Mouse (Mus musculus) left cerebral cortex, adult 18-20 months (tissue): ENCODE data around the gene Olfr12. TPM values are rescaled to one million over a fixed set of nuclear protein-coding genes. Genes with fewer than 3 reads are reported as not detected.

Experiments
- DNase-seq, 2 experiments: peaks; one replicate each; pipeline ENCODE4 v3.0.0; 2021 to 2022; ENCODE audit warnings: low spot score in 2 of 2, mixed read lengths in 1 of 2
- long read RNA-seq, 2 experiments: library from polyadenylated mRNA; stranded (forward); transcript quantifications; one replicate each; pipeline ENCODE4 v2.0.0; 2021
- total RNA-seq, 2 experiments: library from RNA; stranded (reverse); gene quantifications; 2 replicates each; pipeline ENCODE4 v1.2.3; 2021

Olfr12 gene
- not detected for total RNA-seq
- long read RNA-seq, experiment 1 = 0 reads
- long read RNA-seq, experiment 2 = 0 reads

DNA sequence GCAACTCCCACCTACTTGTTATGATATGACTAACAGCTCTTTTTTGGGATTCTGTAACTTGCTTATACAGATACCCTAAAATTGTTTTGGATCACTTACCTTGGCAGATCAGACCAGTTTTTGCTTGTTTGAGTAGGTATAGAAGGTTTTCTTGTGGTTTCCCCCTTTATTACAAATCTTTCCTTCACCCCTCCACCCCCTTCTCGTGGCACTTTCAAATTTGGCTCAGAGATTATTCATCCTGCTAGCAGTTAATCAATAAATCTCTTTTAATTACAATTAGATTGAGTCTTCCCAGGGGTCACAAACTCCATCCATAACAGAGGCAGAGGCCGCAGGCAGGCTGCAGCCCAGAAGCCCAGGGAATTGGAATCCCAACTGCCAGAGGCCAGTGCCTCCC, at the start of gene Olfr12:
TSS of gene Olfr12 (plus strand) at position 301 of the 400 bp plus-strand sequence.
- no peak for DNase-seq

DNA sequence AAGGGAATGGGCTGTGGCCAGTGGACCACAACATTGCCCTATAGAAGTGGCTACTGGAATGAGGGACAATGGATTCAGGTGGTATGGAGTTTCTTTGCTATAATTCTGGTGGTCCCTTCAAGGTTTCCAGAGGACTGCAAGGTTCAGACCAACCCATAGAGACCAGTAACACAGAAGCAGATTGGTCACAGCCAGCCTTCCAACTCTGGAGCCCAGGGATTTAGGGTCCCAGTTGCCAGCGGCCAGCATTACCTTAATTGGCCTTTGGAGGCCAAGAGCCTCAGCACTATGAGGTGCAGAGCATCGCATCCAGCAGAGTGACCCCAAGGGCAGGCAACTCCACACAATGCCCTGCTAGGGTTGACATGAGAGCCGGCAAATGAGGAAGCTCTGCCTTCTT, 46.6 kb upstream of the Olfr12 start, which contains the start of gene Olfr1413:
TSS of gene Olfr1413 (plus strand) at position 301 of the 400 bp plus-strand sequence.
- DNase-seq = no peak

DNA sequence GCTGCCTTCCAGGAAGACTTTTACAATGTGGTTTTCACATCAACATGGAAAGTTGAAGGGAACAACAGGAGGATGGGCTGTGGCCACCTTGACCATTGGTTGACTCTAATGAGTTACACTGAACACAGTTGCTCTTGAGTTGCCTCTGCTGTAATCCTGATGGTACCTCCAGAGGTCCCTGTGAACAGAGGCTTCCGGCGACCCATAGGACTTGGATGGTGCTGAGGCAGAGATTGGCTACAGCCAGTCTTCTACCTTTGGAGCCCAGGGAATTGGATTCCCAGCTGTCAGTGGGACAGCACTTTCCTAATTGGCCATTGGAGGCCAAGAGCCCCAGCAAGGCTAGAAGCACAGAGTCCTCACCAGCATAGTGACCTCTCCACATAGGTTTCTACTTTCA, 32.1 kb upstream of the Olfr12 start, which contains the start of gene Olfr1412:
TSS of gene Olfr1412 (plus strand) at position 301 of the 400 bp plus-strand sequence.
- DNase-seq = no peak

DNA sequence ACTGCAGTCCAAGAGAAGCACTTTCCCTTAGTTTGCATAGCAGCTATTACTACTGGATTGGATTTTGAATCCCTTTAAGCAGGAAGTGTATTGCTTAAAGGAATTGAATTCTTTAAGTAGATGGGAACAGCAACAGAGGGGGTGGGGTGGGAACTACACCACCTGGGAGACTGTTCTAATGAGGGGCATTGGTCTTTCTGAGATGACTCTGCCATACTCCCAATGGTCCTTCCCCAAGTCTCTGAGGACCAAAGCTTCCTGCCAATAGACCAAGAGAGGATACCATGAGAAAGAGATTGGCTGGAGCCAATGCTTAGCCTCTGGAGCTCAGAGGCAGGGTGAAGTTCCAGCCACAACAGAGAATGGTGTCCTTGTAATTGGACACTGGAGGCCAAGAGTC, 23.5 kb upstream of the Olfr12 start, which contains the start of gene Olfr1411:
TSS of gene Olfr1411 (plus strand) at position 301 of the 400 bp plus-strand sequence.
- DNase-seq = no peak

DNA sequence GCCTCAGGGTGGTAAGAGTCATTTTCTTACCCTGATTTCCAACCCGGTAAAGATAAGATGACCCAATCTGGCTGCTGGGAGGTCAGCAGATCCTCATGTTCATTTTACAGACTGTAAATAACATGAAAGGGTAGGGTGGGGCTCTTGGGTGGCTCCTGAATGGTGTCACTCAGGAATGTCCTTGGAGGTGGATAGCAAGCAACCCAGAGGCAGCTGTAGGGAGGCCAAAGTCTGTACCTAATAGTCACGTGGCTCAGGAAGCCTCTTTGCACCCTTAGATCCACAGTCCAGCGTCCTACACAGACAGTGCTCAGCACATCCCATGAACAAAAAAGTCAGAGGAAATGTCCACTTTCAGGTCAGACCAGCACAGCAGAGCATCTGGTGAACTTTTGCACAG, 21.6 kb upstream of the Olfr12 start:
- DNase-seq = no peak

DNA sequence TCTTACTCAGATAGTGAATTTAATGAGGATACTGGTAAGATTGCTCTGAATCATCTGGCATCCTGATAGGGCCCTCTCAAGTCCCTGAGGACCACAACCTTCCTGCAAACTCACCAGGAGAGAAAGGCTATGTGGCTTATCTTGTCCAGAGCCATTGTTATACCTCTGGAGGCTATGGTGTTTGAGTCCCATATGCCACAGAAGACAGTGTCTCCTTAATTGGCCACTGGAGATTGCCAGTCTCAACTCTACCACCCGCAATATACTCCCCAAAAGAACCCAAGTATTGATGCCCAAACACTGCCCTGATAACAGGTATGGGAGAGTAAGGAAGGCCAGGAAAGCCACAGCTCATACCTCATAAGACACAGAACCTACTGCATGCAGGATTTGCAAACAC, 12.1 kb upstream of the Olfr12 start, which contains the start of gene Olfr1410:
TSS of gene Olfr1410 (plus strand) at position 301 of the 400 bp plus-strand sequence.
- no peak for DNase-seq

DNA sequence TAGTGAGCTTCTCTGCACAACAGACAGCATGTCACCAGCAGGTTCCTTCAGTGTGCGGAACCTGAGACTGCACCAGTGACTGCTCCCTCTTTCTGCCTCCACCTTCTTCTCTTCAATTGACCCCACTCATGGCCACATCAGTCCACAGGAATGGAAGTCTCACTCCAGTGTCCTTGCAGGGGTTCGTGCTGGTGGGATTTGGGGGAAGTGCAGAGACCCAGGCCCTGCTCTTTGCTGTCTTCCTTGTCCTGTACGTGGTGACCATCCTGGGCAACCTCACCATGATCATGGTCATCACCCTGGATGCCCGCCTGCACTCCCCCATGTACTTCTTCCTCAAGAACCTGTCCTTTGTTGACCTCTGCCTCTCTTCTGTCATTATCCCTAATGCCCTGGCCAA, 9.9 kb upstream of the Olfr12 start:
- no peak for DNase-seq

DNA sequence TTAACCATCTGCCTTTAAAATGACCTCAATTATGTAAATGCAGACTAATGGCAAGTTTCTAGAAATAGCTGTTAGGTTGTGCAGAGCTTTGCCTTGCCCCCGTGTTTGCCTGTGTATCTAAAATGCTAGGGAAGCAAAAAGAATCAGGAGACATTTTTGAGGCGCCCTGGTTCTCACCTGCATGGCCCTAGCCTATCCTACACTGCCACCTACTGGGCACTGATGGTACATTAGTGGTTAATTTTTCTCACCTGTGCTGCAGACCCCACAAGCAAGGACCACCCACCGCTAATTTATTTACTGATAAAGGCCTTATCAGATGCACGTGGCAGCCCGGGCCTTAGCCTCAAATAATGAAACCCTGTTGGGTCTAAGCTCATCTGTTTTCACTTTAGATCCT, 6.6 kb upstream of the Olfr12 start:
- peak; percentile 63 to 71 for DNase-seq

DNA sequence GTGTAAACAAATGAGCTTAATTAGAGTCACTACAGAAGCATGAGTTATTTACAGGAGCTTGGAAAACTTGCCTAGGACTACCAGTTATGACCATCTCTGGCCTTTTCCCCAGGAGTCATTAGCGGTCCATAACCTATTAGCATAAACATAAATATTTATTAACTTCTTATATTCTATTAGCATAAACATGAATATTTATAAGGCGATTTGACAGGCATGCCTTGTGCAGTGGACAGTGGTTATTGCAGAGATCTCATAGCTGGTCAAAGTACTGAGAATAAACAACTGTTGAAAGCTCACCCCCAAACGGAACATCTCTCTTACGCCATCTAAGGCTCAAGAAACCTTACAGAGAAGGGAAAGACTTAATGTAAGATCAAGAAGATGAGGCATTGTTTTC, 4.4 kb upstream of the Olfr12 start:
- DNase-seq = no peak

DNA sequence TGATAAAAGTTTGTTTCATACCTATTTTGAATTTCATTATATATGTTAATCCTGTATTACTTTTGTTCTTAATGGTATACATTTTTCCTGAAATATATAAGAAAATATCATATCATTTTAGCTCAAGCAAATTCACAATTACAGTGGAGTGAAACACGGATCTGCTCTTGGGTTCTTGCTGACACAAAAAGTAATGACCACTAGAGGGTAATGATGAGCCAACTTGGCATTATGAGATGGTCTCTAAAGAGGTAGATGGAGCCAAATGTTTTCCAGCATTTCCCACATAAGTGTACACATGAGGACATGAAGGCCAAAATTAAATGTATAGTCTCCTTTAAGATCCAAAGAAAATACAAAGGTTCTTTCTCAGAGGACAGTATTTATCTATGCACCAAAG, 3.1 kb upstream of the Olfr12 start:
- DNase-seq = no peak

DNA sequence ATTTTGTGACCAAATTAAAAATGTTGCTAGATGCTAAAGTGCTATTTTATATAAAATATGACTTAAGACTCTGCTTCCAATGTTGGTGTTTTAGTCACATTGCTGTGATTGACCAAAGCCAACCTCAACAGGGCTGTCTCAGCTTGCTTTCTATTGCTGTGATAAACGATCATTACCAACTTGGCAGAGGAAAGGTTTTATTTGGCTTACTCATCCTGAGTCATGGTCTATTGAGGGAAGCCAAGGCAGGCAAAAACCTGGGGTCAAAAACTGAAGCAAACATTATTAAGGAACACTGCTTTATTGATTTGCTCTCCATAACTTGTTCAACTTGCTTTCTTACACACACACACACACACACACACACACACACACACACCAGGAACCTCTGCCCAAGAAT, 1.5 kb upstream of the Olfr12 start:
- DNase-seq = no peak

DNA sequence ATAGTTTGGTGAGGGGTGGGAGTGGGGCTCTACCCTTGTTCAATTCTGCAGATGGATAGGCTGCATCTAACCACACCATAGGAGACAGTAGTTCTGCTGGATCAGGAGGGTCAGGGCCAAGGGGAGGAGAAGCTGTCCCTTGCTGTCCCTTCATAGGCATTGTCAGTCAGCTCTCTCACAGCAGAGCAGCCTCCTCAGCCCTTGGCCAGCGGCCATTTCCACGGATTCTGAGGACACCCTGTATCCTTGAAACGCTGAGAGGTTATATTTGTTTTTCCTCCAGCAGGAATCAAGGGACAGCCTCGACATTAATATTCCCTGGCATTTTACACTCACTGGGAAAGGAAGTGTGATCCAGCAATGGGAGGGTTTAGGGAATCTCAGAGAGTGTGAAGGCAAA, 772 bp downstream of the Olfr12 start:
- no peak for DNase-seq

DNA sequence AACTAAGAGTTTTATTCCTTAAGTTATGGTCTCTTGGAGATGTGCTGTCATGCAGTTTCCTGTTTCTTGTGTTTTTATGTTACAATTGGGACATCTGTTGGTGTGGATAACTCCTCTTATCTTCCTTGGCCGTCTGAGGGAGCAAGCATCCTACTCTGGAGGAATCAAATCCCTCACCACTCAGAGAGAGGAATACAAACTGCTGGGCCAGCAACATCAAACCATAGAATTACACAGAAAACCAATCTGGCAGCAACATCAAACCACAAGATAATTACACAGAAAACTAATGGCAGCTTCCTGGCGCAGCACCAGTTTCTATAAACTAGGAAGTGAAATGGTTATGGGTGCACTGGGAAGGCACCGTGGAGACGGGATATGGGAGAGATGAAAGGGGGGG, 10.6 kb downstream of the Olfr12 start:
- no peak for DNase-seq

DNA sequence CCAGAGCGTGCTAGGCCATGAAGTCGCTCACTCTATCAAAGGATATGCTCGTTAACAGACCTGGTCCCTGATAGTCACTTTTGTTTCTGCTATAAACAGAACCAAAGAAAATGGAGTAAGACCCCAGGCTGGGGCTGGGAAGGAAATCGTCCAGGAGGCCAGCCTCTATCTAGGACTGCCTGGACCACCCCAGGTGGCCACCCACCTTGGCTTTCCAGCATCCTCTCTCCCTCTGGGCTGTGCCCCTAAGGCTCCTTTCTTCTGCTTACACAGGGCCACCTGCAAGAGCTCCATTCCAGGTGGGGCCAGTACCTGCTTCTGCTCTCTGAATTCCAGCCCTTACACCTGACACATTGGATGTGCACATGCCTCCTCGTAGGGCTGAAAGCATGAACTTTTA, 14.6 kb downstream of the Olfr12 start:
- no peak for DNase-seq

DNA sequence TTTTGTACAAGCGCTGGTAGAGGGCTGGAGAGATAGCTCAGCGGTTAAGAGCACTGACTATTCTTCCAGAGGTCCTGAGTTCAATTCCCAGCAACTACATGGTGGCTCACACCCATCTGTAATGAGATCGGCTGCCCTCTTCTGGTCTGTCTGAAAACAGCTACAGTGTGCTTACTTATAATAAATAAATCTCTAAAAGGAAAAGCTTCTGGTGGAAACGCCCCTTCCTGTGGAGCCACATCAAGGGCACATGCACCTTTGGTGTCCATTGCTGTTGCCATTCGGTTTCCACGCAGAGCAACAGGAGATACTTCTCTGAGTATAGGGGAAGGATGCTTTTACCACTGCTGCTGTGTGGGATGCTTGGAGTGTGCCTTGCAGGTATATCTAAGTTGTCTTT, 15.4 kb downstream of the Olfr12 start:
- no peak for DNase-seq

DNA sequence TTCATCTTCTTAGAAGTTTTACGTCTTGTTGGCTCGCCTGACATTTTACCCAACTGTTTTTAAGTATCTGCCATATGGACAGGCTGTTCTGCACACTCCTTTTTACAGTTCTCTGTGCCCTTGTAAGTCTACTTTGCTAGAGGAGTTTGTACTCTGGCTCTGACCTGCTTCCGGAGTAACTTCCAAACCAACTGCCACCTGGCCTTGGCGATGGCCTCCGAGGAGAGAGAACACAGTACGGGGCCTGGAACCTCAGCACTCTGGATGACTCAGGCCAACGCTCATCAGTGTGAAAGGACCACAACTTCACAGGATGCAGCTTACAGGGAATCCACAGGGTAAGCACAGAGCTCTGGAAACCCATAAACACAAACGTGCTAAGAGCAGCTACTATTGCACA, 16.1 kb downstream of the Olfr12 start:
- DNase-seq = peak in 1 of 2 experiments; percentile 1

DNA sequence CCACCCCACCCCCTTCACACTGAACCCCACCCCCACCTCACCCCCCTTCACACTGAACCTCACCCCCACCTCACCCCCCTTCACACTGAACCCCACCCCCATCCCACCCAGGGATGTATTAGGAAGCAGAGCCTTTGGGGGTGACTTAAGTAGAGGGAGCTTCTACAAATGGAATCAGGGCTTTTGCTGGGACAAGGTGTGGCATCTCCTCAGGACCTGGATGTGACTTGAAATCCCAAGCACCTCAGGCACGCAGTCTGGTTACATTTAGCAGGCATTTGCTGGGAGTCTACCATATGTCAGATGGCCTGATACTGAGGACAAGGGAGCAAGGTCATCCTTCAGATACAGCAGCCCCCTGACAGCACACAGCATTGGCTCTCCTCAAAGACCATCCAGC, 17.0 kb downstream of the Olfr12 start:
- DNase-seq = no peak

DNA sequence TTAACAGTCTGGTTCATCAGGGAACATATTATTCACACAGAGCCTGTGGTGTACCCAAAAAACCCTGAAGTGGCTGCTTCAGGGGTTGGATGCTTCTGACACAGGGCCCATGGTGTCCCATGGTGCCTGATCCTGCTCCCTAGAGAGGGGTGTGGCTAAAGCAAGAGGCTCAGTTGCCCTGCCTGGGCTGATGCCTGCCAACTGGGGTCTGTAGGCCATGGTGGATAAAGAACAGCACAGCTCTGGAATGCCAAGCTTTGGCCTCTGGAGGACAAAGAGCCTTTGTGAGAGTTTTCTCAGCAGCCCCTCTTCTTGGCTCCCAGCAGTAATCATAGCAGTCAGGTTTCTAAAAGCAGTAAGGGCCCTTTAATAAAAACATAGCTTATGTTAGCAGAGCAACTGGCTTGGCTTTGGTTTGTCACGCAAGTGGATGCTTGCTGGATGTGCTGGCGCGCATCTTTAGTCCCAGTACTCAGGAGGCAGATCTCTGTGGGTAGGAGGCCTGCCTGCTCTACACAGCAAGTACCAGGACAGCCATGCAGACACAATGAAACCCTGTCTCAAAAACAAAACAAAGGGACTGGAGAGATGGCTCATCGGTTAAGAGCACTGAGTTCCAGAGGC, 17.5 kb downstream of the Olfr12 start:
- DNase-seq = no peak

DNA sequence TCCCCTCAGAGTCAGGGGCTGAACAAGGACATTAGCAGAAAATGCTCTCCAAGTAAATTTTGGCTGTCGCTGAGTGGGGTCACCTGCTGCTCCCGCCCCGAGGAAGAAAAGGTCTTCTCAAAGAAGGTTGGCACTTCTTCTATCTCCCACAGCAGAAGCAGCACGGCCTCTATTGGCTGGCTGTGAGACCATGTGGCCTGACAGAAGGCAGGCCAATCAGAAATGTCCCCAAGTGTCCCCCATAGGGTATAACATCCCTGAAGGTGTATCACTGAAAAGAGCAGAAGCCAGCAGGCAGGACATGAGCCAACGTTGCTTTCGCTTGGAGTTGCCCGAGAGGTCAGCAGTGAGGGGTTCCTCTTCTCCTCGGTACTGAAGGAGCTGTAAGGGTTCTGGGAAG, 18.4 kb downstream of the Olfr12 start:
- DNase-seq = no peak

DNA sequence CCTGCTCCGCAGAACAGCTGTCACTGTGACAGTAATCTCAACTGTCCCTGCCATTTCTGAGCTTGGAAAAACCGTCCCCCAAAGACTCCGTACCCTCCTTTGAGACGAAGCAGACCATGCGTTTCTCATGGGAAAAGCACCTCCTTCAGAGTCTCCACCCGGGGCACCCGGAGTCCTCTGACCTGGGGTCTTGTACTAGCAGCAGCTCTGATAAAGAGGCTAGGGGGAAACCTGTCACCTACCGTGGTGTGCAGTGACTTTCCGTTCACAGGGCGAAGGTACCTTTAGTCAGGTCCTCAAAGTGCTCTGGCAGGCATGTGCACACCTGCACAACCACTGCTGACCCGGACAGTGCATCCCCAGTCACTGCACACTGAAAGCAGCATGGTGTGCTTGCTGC, 19.1 kb downstream of the Olfr12 start:
- DNase-seq = no peak

DNA sequence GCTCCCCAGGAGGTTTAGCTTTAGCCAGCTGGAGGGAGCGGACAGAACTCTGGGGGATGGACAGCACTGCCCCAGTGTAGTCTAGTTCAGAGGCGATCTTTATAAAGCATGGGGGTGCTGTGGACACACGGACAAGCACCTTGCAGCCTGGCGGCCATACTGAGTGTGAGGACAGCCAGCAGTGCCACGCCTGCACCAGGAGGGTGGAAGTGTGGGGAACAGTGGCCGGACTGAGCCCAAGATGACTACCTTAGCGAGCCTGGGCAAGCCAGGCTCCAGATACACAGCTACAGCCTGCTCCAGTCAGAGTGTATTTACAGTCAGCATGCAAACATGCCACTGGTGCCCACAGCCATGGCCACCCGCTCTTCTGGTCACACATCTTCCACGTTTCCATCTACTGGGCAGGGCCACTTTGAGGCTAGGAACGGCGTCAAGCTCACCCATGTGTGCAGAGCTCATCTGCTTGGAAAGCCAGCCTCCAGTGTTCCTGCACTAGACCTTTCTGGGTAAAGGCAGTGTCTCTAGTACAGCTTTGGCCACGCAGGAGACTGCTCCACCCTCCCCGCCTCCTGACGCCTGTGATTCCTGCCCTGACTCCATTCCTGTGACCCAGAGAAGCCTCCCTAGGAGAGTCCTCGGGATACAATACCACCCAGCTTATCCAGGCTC, 20.0 kb downstream of the Olfr12 start:
- DNase-seq = peak in 1 of 2 experiments; percentile 1

DNA sequence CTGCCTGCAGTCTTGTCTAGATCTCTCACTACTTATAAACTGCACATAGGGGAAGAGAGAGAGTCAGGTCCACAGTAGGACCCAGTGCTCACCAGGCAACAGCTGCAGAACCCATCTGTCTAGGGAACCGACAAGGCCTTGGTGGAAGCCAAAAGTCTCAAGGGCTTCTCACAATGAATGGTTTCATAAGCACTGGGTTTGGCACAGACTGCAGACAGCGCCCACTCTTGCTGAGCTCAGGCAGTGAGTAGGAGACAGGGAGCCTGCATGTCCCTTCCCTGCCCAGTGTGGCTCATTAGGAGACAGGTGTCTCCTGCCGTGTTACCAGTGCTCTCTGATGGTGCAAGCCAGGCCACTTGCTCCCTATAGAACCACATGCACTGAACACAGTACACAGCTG, 20.6 kb downstream of the Olfr12 start:
- DNase-seq = peak; percentile 62 to 81

DNA sequence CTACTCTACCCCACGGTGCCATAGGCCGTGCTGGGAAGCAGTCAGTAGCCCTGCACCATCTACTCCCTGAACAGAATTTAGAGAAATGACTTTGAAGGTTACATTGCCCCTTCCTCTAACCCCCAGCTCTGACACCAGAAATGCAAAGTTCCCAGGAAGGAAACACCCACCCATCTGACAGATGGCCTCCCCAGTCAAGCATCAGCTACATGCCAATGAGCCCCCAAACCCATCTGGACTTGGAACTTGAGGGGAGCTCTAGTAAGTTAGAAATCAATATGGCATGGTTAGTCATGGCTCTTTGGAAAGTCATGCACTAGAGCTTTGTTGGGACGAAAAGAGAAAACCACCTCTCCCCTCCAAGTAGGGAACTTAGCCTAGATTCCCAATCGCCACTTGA, 21.1 kb downstream of the Olfr12 start:
- no peak for DNase-seq
